Mouse (Mus musculus): ENCODE data around the gene Srgap1. TPM values are rescaled to one million over a fixed set of nuclear protein-coding genes. Genes with fewer than 3 reads are reported as not detected.

Gene Srgap1
- polyA plus RNA-seq, 1 experiment, result 8.8 TPM

DNA sequence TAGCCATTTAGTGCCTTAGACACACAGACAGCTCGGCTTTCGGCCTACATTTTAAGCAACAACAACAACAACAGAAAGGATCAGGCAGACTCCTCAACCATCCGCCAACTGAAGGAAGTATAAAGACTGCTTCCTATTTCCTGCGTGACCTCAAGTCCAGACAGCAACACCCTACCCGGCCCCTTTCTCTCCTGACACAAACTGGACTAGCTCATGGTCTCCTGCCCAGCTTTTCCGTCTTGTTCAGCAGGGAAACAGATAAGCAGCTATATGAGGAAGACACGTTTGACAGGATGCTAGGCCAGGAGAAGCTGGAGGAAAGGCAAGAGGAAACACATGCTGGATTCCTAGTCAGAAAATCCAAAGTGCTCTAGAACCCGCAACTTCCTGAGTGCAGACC is 75.5 kb downstream of the Srgap1 start:
- no peak for DNase-seq (ENCODE audit: extremely low spot score in 1 of 2, low spot score in 1 of 2)

DNA sequence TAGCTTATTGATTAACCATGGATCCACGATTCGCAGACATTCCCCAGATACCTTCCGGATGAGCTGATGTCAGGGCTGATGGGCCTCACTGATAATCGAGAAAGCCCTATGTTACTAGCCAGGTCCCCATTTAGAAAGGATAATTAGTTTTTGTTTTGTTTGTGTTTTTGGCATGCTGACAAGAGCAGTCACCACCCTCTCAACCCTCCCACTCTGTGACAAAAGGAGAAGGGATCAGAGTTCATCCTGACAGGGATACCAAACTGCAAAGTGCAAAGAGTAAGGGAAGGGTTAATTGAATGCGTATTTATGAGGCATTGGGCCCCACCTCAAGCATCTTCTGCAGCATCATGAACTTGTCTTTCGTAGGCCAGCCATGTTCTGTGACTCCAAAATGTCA is 76.2 kb downstream of the Srgap1 start:
- no peak for DNase-seq (ENCODE audit: extremely low spot score in 1 of 2, low spot score in 1 of 2)

DNA sequence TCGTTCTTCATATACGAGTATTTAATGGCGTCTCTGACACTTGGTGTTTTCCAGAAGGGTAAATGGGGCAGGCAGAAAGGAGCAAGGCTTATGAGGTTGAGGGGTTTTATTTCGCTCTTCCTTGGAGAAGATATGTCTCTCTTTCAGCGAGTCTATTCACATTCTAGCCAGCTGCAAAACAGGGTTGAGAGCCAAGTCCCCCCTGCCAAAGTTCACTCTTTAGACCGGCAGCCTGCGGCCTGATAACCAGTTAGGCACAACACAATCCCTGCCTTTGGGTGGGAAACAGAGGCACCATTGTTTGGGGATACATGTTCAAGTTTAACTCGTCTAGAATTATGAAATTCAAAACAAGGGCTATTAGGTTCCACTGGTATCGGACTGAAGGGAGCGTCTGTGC is 83.0 kb downstream of the Srgap1 start:
- DNase-seq (ENCODE audit: extremely low spot score in 1 of 2, low spot score in 1 of 2), result peak in 1 of 2 experiments; percentile 31

DNA sequence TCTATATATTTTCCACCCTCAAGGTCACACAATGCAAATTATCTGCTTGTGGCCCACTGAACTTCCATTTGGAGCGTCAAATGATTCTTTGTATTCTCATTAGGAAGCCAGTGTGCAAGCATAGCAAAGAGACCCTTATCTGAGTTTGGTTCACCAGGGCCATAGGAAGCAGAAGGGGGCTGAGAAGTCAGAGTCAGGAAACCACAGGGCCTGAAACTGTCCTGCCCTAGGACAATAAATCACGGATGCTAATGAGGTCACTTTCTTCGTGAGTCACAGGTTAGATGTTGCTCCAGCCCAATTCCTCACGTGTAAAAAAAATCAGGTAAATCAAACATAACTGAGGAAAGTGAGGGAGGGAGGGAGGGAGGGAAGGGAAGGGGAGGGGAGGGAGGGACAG is 85.1 kb downstream of the Srgap1 start:
- no peak for DNase-seq (ENCODE audit: extremely low spot score in 1 of 2, low spot score in 1 of 2)

DNA sequence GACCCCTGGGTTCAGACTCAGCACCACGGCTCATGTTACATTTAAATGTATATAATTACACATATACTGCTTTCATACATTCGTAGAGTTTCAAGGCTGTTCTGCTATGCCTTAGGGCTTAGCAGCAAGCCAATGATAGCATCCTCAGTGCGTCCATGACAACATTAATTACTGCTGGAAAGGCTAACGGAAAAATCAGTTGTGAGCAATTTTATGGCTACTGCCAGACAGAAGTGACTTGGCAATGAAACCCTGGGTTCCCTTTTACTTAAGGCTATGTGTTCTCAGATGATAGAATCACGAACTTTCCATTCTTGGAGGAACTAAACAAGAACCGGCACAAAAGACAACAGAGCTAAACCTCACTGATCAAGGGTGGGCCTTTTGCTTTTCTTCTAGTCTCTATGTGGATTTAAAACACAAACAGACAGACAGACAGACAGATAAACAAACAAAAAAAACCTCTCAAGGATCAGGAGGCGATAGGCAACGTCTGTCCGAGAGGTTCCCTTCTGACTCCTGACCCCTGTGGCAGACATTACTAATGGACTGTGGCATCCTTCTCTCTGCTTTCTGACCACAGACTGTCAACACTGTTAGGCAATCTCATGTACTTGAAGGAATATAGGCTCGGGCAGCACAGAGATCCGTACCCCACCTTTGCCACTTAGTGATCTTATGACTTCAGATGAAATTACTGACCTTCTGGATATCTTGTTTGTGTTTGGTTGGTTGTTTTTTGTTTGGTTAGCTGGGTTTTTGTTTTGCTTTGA is 85.8 kb downstream of the Srgap1 start:
- DNase-seq (ENCODE audit: extremely low spot score in 1 of 2, low spot score in 1 of 2), result no peak

DNA sequence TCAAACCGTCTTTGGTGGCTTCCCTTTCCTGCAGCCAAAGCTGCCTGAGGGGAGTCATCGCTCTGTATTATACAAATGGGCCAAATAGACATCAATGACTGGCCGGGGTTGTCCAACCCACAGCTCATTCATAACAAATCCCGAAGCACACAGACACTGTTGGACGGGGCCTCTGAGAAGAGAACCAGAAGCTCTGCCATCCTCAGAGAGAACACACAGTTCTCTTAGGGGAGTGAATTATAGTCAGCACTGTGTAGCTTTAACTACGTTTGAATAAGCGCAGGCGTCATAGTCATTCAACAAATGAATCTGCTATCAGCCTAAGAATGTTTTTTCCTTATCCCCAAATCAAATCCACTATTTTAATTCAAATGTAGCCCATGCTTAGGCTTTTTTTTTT is 88.4 kb downstream of the Srgap1 start:
- peak in 1 of 2 experiments; percentile 15 for DNase-seq (ENCODE audit: extremely low spot score in 1 of 2, low spot score in 1 of 2)

DNA sequence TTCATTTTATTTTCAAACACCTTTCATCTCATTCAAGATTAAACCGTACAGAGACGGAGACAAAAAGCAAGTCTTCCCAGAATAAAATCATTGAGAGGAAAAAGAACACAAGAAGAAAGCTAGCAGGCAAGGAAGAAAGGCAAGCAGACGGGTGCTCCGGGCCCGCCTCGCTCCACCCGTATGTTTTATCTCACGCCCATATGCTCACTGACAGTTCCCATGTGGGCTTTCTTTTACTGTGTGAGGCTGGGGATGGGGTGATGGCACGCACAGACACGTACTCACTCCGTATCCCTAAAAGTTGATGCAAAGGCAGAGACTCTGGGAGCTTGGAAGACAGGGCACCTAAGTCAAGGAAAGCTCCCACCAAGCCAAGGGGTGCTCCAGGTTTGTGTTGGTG is 90.6 kb downstream of the Srgap1 start:
- DNase-seq (ENCODE audit: extremely low spot score in 1 of 2, low spot score in 1 of 2), result peak; percentile 32 to 58

DNA sequence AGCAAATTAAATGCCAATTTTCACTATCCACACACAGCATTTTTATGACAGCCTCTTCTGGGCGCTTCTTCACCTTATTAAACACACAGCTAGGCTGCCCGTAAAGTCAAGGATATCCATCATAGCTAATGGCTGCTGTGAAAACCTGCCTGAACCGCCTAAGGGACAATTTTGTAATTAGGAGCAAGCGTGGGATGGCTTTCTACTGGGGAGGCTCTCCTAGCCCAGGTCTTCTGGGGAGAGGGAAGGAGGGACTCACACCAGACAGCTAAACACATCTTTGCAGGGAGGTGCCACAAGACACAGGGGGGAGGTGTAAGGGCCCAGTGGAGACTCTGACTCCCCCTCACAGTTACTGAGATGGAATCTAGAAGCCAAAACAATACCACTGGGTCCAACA is 91.4 kb downstream of the Srgap1 start:
- DNase-seq (ENCODE audit: extremely low spot score in 1 of 2, low spot score in 1 of 2), result no peak

DNA sequence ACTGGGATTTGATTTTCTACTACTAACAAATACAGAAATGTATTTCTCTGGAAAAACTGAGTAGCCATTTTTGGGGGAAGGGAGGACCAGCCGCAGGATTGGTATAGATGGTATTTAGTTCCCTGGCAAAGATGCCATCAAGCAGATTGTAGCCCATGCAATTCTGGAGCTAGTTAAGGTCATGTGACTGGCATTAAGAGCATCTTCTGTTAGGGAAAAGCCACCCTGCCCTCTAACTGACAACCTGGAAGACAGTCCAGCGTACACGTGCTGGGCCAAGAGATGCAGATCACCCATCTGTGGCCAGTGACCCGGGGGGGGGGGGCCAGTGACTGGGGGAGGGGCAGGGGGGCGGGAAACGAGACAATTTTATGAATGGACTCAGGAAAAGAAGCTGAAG is 92.2 kb downstream of the Srgap1 start:
- DNase-seq (ENCODE audit: extremely low spot score in 1 of 2, low spot score in 1 of 2), result no peak

DNA sequence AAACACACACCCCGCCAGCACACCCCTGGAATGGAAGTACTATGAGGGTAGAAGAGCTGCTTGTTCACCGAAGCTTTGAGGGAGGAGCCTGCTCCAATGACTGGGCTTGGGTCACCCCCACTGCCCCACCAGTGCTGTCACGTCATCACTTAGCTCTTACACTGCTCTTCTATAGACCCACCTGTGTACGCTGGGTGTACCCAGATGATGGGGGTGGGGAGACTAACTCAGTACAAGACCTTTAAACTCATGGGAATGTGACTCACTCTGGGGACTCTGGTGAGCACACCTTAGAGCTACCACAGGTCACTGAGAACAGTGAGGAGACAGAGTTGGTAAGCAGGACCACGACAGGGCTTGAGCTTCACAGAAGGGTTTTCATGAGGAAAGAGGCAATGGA is 94.1 kb downstream of the Srgap1 start:
- DNase-seq (ENCODE audit: extremely low spot score in 1 of 2, low spot score in 1 of 2), result no peak

DNA sequence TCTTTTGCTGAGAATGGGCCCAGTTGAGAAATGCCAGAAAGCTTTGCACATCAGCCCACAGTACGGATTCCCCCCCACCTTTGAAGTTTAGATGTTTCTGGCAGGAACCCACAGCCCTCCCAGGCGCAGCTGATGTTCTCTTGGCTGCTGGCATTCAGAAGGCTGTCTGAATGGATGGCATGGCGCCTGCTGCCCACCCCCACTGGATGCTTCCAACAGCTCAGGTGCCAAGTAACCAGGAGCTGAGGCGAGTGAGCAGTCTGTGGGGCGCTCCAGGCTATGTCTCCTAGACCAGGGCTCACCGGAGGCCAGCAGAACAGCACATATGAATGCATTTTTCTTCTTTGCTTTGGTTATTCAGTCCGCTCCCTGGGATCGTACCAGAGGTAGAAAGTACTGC is 100.9 kb downstream of the Srgap1 start:
- peak; percentile 60 to 80 for DNase-seq (ENCODE audit: extremely low spot score in 1 of 2, low spot score in 1 of 2)

DNA sequence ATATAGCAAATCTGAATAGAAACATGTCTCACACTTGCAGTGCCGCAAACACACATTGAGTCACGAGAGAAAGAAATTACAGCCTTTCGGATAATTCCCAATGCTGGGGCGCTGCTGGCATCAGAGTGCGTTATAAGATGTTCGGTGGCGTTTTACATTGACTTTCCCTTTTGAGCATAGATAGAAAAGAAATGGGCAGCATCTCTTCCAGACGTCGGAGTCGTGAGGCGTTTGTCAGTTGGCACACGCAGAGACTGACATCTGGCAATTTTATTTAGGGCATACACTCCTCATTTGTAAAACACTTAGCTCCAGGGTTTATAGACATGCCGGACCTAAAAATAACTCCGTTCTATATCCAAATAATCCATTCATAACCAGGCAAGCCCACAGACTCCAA is 115.2 kb downstream of the Srgap1 start:
- peak in 1 of 2 experiments; percentile 14 for DNase-seq (ENCODE audit: extremely low spot score in 1 of 2, low spot score in 1 of 2)

DNA sequence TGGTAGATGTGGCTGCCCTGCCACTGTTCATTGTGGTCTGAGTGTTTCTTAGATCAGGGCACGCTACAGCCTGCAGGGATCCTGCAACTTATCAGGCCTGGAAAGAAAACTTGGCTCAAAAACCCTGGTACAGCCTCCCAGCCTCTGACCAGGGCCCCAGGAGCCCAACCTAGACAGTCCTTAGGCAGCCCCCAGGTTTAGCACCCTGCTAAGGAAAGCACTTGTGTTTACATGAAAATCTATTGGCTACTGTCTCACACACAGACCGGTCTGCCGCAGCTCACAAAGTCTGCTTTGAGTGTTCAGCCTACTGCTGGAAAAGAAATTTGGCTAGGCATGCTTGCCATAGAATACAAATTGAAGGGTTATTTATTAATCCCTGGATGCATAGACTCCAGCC is 121.0 kb downstream of the Srgap1 start:
- DNase-seq (ENCODE audit: extremely low spot score in 1 of 2, low spot score in 1 of 2), result no peak

DNA sequence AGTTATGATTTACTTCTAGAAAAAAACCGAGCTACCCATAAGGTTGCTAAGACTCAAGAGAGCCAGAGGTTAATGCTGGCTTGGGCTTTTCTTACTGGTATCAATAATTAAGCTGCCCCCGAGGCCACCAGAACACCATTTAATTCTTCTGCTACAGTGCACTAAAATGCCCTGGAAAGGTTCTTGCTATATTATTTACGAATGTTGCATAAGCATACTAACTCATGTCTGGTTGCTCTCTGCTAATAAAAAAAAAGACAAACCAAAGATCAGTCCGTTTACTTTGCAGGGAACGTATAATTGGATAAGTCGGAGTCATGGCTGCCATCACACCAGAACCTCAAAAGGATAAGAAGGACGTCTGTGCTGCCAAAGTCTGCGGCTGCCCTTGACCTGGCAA is 128.1 kb downstream of the Srgap1 start:
- DNase-seq (ENCODE audit: extremely low spot score in 1 of 2, low spot score in 1 of 2), result no peak

DNA sequence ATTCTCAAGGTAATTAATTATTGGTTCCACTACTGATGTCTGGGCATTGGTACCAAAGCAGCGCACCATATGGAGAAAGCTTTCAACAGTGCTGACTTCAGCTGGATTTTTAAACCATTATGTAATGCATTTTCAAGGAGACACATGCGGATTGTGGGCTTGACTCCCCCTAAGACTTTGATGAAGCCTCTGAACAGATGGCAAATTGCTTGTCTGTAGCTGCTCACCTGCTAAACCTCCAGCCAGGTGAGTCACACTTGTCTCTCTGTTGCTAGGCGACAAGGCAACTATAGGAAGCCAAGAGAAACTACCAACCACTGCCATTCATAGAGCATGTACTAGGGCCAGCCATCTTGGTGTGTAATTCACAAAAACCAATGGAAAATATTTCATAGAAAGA is 128.5 kb downstream of the Srgap1 start:
- DNase-seq (ENCODE audit: extremely low spot score in 1 of 2, low spot score in 1 of 2), result no peak

DNA sequence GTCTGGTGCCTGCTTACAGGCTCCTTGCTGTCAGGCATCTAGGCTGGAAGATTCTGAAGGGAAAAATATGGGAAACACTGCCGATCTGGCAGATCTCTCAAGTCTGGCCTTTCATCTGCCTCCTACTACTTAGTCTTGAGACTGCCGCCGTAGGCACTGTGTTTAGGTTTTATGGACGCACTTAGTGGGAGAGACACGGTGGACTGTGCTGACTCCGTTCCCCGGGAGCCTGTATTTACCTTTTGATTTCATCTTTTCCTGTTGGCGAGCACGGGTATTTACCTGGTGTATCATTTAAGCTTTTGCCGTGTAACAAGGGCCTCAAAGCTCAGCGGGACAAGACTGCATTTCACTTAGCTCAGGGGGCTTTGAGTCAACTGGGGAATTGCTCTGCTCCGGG is 131.6 kb downstream of the Srgap1 start:
- no peak for DNase-seq (ENCODE audit: extremely low spot score in 1 of 2, low spot score in 1 of 2)

DNA sequence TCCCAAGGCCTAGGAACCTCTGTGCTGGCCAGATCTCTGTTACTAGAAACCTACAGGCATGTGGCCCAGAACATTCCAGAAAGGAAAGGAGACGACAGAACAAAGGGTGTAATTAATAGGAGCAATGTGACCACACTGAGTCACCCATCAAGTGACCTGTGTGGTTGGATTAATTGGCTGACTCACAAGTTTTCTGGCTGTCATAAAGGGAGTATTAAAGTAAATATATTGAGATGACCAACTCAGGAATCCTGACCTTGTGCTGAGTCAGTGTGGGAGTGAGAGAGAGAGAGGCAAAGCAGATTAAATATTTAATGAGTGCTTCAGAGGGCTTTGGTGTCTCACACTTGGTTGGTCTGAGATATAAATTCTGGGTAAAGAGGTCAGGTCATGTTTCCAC is 143.0 kb downstream of the Srgap1 start:
- DNase-seq (ENCODE audit: extremely low spot score in 1 of 2, low spot score in 1 of 2), result no peak

DNA sequence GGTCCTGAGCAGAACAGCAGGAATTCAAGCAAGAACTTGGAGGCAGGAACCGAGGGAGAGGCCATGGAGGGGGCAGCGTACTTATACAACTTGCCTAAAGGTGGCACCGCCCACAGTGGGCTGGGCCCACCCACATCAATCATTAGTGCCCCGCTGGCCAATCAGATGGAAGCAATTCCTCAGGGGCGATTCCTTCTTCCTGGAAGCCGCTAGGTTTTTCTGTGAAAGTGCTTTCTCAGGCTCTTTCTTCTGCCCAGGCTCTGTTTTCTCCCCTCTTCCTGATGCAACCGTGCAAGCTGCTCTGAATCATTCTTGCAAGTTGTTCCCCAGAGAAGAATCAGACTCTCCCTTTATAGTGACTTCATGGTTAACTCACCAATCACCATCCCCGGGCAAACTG is 144.5 kb downstream of the Srgap1 start:
- DNase-seq (ENCODE audit: extremely low spot score in 1 of 2, low spot score in 1 of 2), result no peak

DNA sequence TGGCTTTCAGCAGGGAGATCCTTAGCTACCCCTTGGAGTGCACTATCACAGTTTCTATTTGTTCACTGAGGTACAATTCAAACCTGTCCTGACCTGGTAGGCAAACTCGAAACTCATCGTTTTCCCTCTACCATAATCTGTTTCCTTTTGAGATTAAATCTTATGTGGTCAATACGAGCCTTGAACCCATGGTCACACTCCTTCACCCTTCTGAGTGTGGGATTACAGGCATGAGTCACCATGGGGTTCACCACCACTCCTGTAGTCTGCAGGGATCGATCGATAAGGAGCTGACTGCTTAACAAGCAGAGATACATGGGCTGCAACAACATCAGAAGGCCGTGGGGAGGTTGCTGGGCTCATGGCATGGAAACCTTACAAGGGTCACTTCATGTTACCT is 146.3 kb downstream of the Srgap1 start:
- DNase-seq (ENCODE audit: extremely low spot score in 1 of 2, low spot score in 1 of 2), result no peak

DNA sequence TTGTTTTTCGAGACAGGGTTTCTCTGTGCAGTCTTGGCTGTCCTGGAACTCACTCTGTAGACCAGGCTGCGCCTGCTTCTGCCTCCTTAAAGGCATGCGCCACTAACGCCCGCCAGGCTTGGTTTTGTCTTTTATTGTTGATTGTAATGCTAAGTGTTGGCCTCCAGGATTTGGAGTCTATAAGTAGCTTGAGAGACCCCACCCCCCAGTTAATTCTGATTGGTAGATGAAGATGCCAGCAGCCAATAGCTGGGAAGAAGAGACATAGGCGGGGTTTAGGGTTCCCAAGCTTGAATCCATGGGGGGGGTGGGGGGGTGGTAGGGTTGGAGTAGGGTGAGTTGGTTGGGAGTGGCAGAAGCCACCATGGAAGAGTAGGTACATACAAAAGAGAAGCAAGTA is 147.4 kb downstream of the Srgap1 start:
- no peak for DNase-seq (ENCODE audit: extremely low spot score in 1 of 2, low spot score in 1 of 2)

DNA sequence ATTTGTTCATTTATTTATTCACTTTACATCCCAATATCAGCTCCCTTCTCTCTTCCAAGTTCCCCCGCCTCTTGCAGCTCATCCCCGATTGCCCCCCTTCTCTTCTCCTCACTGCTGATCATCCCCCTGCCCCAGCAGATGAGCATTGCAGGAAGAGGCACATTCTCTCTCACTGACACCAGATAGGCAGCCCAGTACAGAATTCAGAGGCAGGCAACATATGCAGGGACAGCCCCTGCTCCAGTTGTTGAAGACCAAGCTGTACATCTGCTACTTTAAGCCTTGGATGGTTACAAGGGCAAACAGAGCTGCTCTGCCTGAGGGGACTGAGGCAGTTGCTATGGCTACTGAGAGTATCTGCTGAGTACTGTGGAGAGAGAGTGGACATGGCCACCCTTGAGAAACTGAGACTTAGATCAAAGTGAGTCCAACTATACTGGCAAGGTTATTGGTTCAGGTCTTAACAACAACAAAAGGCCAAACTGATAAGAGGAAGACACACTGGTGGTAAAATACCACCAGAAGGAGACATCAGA is 149.2 kb downstream of the Srgap1 start:
- no peak for DNase-seq (ENCODE audit: extremely low spot score in 1 of 2, low spot score in 1 of 2)

DNA sequence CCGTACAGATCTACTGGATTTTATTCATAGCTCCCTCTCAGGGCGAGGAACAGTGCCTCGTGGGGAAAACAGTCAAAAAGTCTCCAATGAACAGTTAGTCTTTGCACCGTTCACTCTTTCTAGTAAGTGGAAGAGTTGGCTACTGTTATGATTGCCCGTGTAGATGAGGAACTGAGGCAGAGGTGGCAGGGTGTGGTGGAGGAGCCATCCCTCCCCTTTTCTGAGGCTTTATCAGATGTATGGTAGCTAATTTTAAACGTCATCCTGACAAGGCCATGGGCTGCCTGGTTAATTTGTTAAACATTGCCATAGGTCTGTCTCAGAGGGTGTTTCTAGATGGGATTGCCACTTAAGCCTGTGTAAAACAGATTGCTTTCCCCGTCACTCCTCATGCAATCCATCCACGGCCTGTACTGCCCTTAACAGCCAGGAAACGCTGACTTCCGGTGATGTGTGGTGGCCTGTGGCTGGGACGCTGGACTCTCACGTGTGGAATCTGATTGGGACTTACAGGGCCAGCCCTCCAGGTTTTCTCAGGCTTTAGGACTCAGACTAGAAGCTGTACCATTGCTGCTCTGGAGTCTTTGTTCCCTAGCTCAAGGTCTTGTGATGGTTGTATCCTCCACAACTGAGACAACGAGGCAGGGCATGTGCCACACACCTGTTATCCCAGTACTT is 155.6 kb downstream of the Srgap1 start:
- no peak for DNase-seq (ENCODE audit: extremely low spot score in 1 of 2, low spot score in 1 of 2)

All from frontal cortex, adult 2 months (tissue).